ENCODE assay signal across 8 mouse cellular contexts in the genomic region with DNA sequence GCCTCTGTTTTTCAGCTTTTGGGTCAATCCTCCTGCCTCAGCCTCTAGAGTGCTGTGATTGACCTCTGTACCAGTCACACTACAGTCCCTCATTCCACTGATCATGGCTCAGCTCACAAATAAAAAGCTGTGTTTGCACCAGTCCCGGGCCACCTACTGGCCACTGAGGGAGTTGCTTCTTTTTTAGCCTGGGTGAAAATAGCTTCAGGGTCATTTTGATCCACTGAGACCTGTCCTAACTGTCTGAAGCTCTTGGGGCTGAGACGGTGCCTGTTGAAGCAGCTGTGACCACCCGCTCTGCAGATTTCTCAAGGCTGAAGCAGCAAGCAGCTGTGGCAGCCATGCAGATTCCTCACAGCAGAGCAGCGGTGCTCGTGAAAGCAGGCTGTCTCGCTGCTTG. TPM values are rescaled to one million over a fixed set of nuclear protein-coding genes. Genes with fewer than 3 reads are reported as not detected.
DNase-seq lines count a peak whose midpoint lies in the region; ATAC-seq and TF ChIP-seq lines count a peak whose summit lies in the region.
"Had no signal": no experiment of that assay in that cellular context is flagged by ENCODE, and none has a peak within 500 bp of the region (broad histone marks: within the 10 kb centered on the region; RNA-seq: fewer than 3 reads in every experiment).

No protein-coding gene starts in this region.

- H3K4me3 ChIP-seq in cortical plate, adult 2 months (ENCODE audit: insufficient read depth, low read length) = no peak overlapping the region
- H3K4me3 ChIP-seq in heart, postnatal 0 days (ENCODE audit: low read depth, low read length) = no peak overlapping the region
- H3K4me3 ChIP-seq in limb, embryonic 13.5 days = no peak overlapping the region
- H3K4me3 ChIP-seq in stomach, embryonic 14.5 days (ENCODE audit: low read depth, low read length) = no peak overlapping the region
- H3K4me3 ChIP-seq: hindbrain, embryonic 15.5 days had no signal

- H3K4me1 ChIP-seq in cortical plate, adult 2 months (ENCODE audit: control insufficient read depth, insufficient read depth, low read length) = no peaks in the 10 kb centered on the region
- H3K4me1 ChIP-seq in heart, postnatal 0 days (ENCODE audit: control insufficient read depth, insufficient read depth) = no peaks in the 10 kb centered on the region
- no peaks in the 10 kb centered on the region for H3K4me1 ChIP-seq in limb, embryonic 13.5 days
- 0 out of 2 replicates have a peak, but pooled peaks cover 4% of the 10 kb centered on the region for H3K4me1 ChIP-seq in stomach, embryonic 14.5 days (ENCODE audit: control insufficient read depth, insufficient read depth, low read length)

- 0 out of 2 replicates have a peak, but pooled peaks cover 5% of the 10 kb centered on the region for H3K36me3 ChIP-seq in heart, postnatal 0 days (replicated peaks; ENCODE audit: control insufficient read depth, insufficient read depth, low read length)
- H3K36me3 ChIP-seq in limb, embryonic 13.5 days = peaks cover 24% of the 10 kb centered on the region
- H3K36me3 ChIP-seq in stomach, embryonic 14.5 days (ENCODE audit: control insufficient read depth, insufficient read depth, low read length) = no peaks in the 10 kb centered on the region
- H3K36me3 ChIP-seq: hindbrain, embryonic 15.5 days had no signal

- 66% methylated on average over 6 of the region's 6 CpGs for WGBS in heart, postnatal 0 days
- WGBS in limb, embryonic 13.5 days = 64% methylated on average over 6 of the region's 6 CpGs
- WGBS in stomach, embryonic 14.5 days = 65% methylated on average over 6 of the region's 6 CpGs

- ATAC-seq in heart, postnatal 0 days (ENCODE audit: insufficient read depth, low read depth) = peak; percentile 62; the same call in 1 of the 2 replicates
- ATAC-seq in limb, embryonic 13.5 days (ENCODE audit: low FRiP score, low read depth) = 0 out of 2 replicates have a peak, but pooled peaks have one; percentile 11
- ATAC-seq in stomach, embryonic 14.5 days (ENCODE audit: insufficient number of reproducible peaks, insufficient read depth, low FRiP score, low read depth) = no peak

- H3K27me3 ChIP-seq in heart, postnatal 0 days (ENCODE audit: control insufficient read depth, insufficient read depth, low read length) = no peaks in the 10 kb centered on the region
- no peaks in the 10 kb centered on the region for H3K27me3 ChIP-seq in limb, embryonic 13.5 days
- H3K27me3 ChIP-seq in stomach, embryonic 14.5 days (ENCODE audit: control insufficient read depth, insufficient read depth, low read length) = no peaks in the 10 kb centered on the region
- H3K27me3 ChIP-seq: hindbrain, embryonic 15.5 days had no signal

- peaks cover 4% of the 10 kb centered on the region; the same call in 1 of the 2 replicates for H3K9me3 ChIP-seq in heart, postnatal 0 days (replicated peaks; ENCODE audit: control insufficient read depth, low read length)
- H3K9me3 ChIP-seq in limb, embryonic 13.5 days = peaks cover 6% of the 10 kb centered on the region
- H3K9me3 ChIP-seq in stomach, embryonic 14.5 days (ENCODE audit: control insufficient read depth, low read depth, low read length) = no peaks in the 10 kb centered on the region
- H3K9me3 ChIP-seq: hindbrain, embryonic 15.5 days had no signal

- no peak overlapping the region for H3K9ac ChIP-seq in heart, postnatal 0 days (replicated peaks; ENCODE audit: low read depth, low read length)
- H3K9ac ChIP-seq in limb, embryonic 13.5 days = no peak overlapping the region
- no peak overlapping the region for H3K9ac ChIP-seq in stomach, embryonic 14.5 days (replicated peaks; ENCODE audit: low read depth, low read length)
- H3K9ac ChIP-seq: hindbrain, embryonic 15.5 days had no signal

- H3K27ac ChIP-seq in cortical plate, adult 2 months (ENCODE audit: insufficient read depth, low read length) = no peak overlapping the region
- H3K27ac ChIP-seq in heart, postnatal 0 days (ENCODE audit: low read depth) = no peak overlapping the region
- no peak overlapping the region for H3K27ac ChIP-seq in limb, embryonic 13.5 days
- peak overlapping the region; percentile 63; the same call in 1 of the 2 replicates for H3K27ac ChIP-seq in stomach, embryonic 14.5 days (ENCODE audit: low read length)
- H3K27ac ChIP-seq: hindbrain, embryonic 15.5 days had no signal

- no peak overlapping the region for H3K4me2 ChIP-seq in heart, postnatal 0 days (ENCODE audit: low read depth, low read length)
- no peak overlapping the region for H3K4me2 ChIP-seq in limb, embryonic 13.5 days (replicated peaks)
- no peak overlapping the region for H3K4me2 ChIP-seq in stomach, embryonic 14.5 days (replicated peaks; ENCODE audit: low read depth, low read length)
- H3K4me2 ChIP-seq: hindbrain, embryonic 15.5 days had no signal

- TF ChIP-seq CTCF in cortical plate, adult 2 months (IDR thresholded peaks at IDR 0.05; ENCODE audit: extremely low read depth, insufficient read depth, low read length) = peak; percentile 59; the same call in 1 of the 2 replicates
- TF ChIP-seq CTCF in heart, postnatal 0 days (IDR thresholded peaks at IDR 0.05; ENCODE audit: low read depth) = peak; percentile 67

- TF ChIP-seq EP300 in heart, postnatal 0 days (IDR thresholded peaks at IDR 0.05; ENCODE audit: low read depth) = no peak

- peak; percentile 8 for DNase-seq in right cerebral cortex, adult 18-20 months
- no peak for DNase-seq in right cerebral cortex, postnatal 36 days (ENCODE audit: low spot score in 2 of 2)
- DNase-seq in adrenal gland, adult 2 months = peak; percentile 71
- DNase-seq in heart, postnatal 0 days (ENCODE audit: low spot score) = peak; percentile 59

- no peak for TF ChIP-seq POLR2A in cortical plate, adult 2 months (IDR thresholded peaks at IDR 0.05; ENCODE audit: extremely low read depth, insufficient read depth, low read length)

RNA-seq across cellular contexts. Expression of a gene that starts 14.0 kb away (rescaled TPM):
- total RNA-seq in adrenal gland, adult 2 months (2021) = 10 to 100 TPM; 14.0 to 15.6 TPM
- 5.6 and 7.6 TPM in 2 replicates for polyA plus RNA-seq in adrenal gland, adult 2 months (2012; rRNA removed)
- polyA plus RNA-seq in cortical plate, adult 2 months (2012; rRNA removed) = 25.8 and 27.4 TPM in 2 replicates
- total RNA-seq in heart, postnatal 0 days (2014; rRNA removed; ENCODE audit: low replicate concordance) = 17.6 and 22.5 TPM in 2 replicates
- polyA plus RNA-seq in heart, postnatal 0 days (2015; fragmentation: Nextera tagmentation; extraction: Ambion mirVana) = 15.0 and 16.1 TPM in 2 replicates
- 50.3 and 50.5 TPM in 2 replicates for polyA plus RNA-seq in limb, embryonic 13.5 days (2015; fragmentation: Nextera tagmentation; extraction: Ambion mirVana)
- 34.2 and 35.5 TPM in 2 replicates for polyA plus RNA-seq in stomach, embryonic 14.5 days (2014; fragmentation: Nextera tagmentation; extraction: Ambion mirVana)

RNA-seq across cellular contexts. Expression of a gene that starts 46.7 kb away (rescaled TPM):
- 1 to 10 TPM; 3.2 to 4.4 TPM for total RNA-seq in adrenal gland, adult 2 months (2021)
- 0.29 and 0.31 TPM in 2 replicates for polyA plus RNA-seq in adrenal gland, adult 2 months (2012; rRNA removed)
- 0.06 TPM in 2 replicates for polyA plus RNA-seq in cortical plate, adult 2 months (2012; rRNA removed)
- total RNA-seq in heart, postnatal 0 days (2014; rRNA removed; ENCODE audit: low replicate concordance) = 2.3 TPM in 1 of 2 replicates, not detected in the other
- polyA plus RNA-seq in heart, postnatal 0 days (2015; fragmentation: Nextera tagmentation; extraction: Ambion mirVana) = 0.29 and 0.61 TPM in 2 replicates
- 0.83 and 1.0 TPM in 2 replicates for polyA plus RNA-seq in limb, embryonic 13.5 days (2015; fragmentation: Nextera tagmentation; extraction: Ambion mirVana)
- 9.3 and 11.0 TPM in 2 replicates for polyA plus RNA-seq in stomach, embryonic 14.5 days (2014; fragmentation: Nextera tagmentation; extraction: Ambion mirVana)

RNA-seq across cellular contexts. Expression of a gene that starts 52.1 kb away (rescaled TPM):
- total RNA-seq in adrenal gland, adult 2 months (2021) = not detected
- polyA plus RNA-seq in adrenal gland, adult 2 months (2012; rRNA removed) = not detected in 2 replicates
- polyA plus RNA-seq in cortical plate, adult 2 months (2012; rRNA removed) = not detected in 2 replicates
- not detected in 2 replicates for total RNA-seq in heart, postnatal 0 days (2014; rRNA removed; ENCODE audit: low replicate concordance)
- 0.20 TPM in 1 of 2 replicates, not detected in the other for polyA plus RNA-seq in heart, postnatal 0 days (2015; fragmentation: Nextera tagmentation; extraction: Ambion mirVana)
- polyA plus RNA-seq in limb, embryonic 13.5 days (2015; fragmentation: Nextera tagmentation; extraction: Ambion mirVana) = not detected in 2 replicates
- polyA plus RNA-seq in stomach, embryonic 14.5 days (2014; fragmentation: Nextera tagmentation; extraction: Ambion mirVana) = 0.22 TPM in 1 of 2 replicates, not detected in the other

Comparison
In these comparisons a context has a peak if more than half of its experiments do, and no peak if none do; other contexts are left out.
1. DNase-seq: peak in right cerebral cortex, adult 18-20 months (single experiment), adrenal gland, adult 2 months (single experiment) and heart, postnatal 0 days (single experiment); none in right cerebral cortex, postnatal 36 days (0 of 2).